Mouse (Mus musculus) kidney, embryonic 15.5 days (tissue): Measurements from ENCODE around the gene Nebl. TPM values are rescaled to one million over a fixed set of nuclear protein-coding genes. Genes with fewer than 3 reads are reported as not detected.

Experiments used
- microRNA-seq: library from miRNA; unstranded; fragments of <30 nt; microRNA quantifications from one replicate; pipeline ENCODE4, GENCODE M21; 2016
- polyA plus RNA-seq: library from polyadenylated mRNA; unstranded; fragments of >200 nt; fragmentation: Nextera tagmentation; extraction: Ambion mirVana; gene quantifications from 2 replicates; pipeline ENCODE4 v1.2.1, GENCODE M21; 2015

Nebl gene
- polyA plus RNA-seq, 1 experiment from 2014 or later: 7.1 TPM

Small RNA genes within 50 kb of the gene (microRNA-seq; reads per million reads assigned to microRNA genes)
- not detected for gene Mir6419
